Mouse (Mus musculus) liver, adult 2 months (tissue): Measurements from ENCODE around the gene Phlda2. TPM values are rescaled to one million over a fixed set of nuclear protein-coding genes. Genes with fewer than 3 reads are reported as not detected.

ENCODE experiments used
- DNase-seq: peaks from one replicate; pipeline ENCODE4 v3.0.0-alpha.2; 2011; ENCODE audit warnings: low read depth, low spot score; ENCODE audit errors: extremely low read depth
- H3K27ac ChIP-seq: fragments of 200-500 bp; replicated peaks from 2 replicates; pipeline ENCODE4 v1.5.1; 2012; ENCODE audit warnings: low read depth, mild to moderate bottlenecking, control low read depth, inconsistent platforms, low read length; ENCODE audit not compliant: insufficient read depth
- H3K27me3 ChIP-seq: fragments of 200-500 bp; 2 replicates; pipeline ENCODE4 v1.6.1; 2012; ENCODE audit warnings: mild to moderate bottlenecking, moderate library complexity, low read length, inconsistent platforms; ENCODE audit not compliant: control insufficient read depth, insufficient read depth
- H3K36me3 ChIP-seq: fragments of 200-500 bp; 2 replicates; pipeline ENCODE4 v1.6.1; 2012; ENCODE audit warnings: low read length, inconsistent platforms; ENCODE audit not compliant: control insufficient read depth, insufficient read depth
- H3K4me1 ChIP-seq: fragments of 200-500 bp; 2 replicates; pipeline ENCODE4 v1.6.1; 2011; ENCODE audit warnings: low read length; ENCODE audit not compliant: control insufficient read depth, insufficient read depth
- H3K4me3 ChIP-seq: fragments of 200-500 bp; 2 replicates; pipeline ENCODE4 v1.5.1; 2011; ENCODE audit warnings: low read depth, mild to moderate bottlenecking, control low read depth, low read length, moderate library complexity; ENCODE audit not compliant: insufficient read depth
- H3K79me2 ChIP-seq: fragments of 200-500 bp; 2 replicates; pipeline ENCODE4 v1.6.1; 2012; ENCODE audit warnings: inconsistent platforms, mild to moderate bottlenecking, low read length, moderate library complexity; ENCODE audit not compliant: control insufficient read depth, insufficient read depth
- H3K9ac ChIP-seq: fragments of 200-500 bp; 2 replicates; pipeline ENCODE4 v1.6.1; 2012; ENCODE audit warnings: low read depth, mild to moderate bottlenecking, control low read depth, inconsistent platforms, low read length
- CTCF ChIP-seq: fragments of 200-500 bp; IDR thresholded peaks from 2 replicates; pipeline ENCODE4 v1.5.1; 2011; ENCODE audit warnings: low read depth, low read length, control low read depth
- POLR2A ChIP-seq: fragments of 200-500 bp; IDR thresholded peaks from 2 replicates; pipeline ENCODE4 v1.6.1; 2011; ENCODE audit warnings: low read length, control low read depth; ENCODE audit not compliant: insufficient read depth; ENCODE audit errors: extremely low read depth
- WGBS: fragments of 180-500 bp; shearing (Covaris S2); methylation state at CpG from one replicate; pipeline ENCODE4 v1.1.7; 2018; 5-methylcytosine and 5-hydroxymethylcytosine counted together
- polyA plus RNA-seq: library from polyadenylated mRNA; depleted of rRNA; stranded (reverse); fragments of >200 nt; gene quantifications from 2 replicates; pipeline ENCODE4 v1.2.3, GENCODE M21; 2012
- total RNA-seq: library from RNA; depleted of rRNA; stranded (reverse); fragments of >200 nt; gene quantifications from 2 replicates; pipeline ENCODE4 v1.2.3, GENCODE M21; 2014

Phlda2 gene
- total and polyA plus RNA-seq, 2 experiments = 0.28 to 0.40 TPM

DNA sequence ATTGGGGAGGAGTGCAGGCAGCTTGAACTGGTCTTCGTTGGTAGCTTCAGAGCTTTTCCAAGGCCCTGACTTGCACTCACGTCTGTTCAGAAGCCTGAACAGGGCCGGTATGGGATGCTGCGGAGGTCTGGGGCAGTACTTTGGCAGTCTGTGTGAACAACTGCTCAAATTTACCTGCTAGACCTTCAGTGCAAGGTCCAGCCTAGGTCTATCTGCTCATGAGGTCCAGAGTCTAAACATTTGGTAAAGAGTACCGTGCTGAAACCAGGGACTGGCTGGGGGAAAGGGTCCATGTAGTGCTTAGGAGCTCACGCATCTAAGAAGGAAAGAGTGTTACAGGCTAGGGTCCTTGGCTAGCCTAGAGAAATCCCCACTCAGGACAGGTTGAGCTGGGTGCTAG, 13.2 kb downstream of the Phlda2 start:
- TF ChIP-seq POLR2A = no peak
- Histone ChIP-seq H3K27ac (no peak overlapping the region), H3K4me1 (no peaks in the 10 kb centered on the region), H3K36me3 (no peaks in the 10 kb centered on the region), H3K27me3 (no peaks in the 10 kb centered on the region), H3K79me2 (no peaks in the 10 kb centered on the region), H3K4me3 (no peak overlapping the region), H3K9ac (no peak overlapping the region)
- WGBS = 34% methylated on average over 6 of the region's 6 CpGs
- peak; percentile 30 for DNase-seq

GRCm38 (mm10) chr7:143482541-143482940, 20.4 kb downstream of the Phlda2 start:
- DNase-seq = no peak
- no peak overlapping the region for H3K9ac ChIP-seq
- TF ChIP-seq CTCF (no peak), POLR2A (no peak)
- no peaks in the 10 kb centered on the region for H3K4me1 ChIP-seq
- H3K79me2 ChIP-seq = no peaks in the 10 kb centered on the region
- H3K4me3 ChIP-seq = no peak overlapping the region
- 26% methylated on average over 6 of the region's 6 CpGs for WGBS
- H3K27ac ChIP-seq = no peak overlapping the region
- H3K27me3 ChIP-seq = no peaks in the 10 kb centered on the region
- H3K36me3 ChIP-seq = no peaks in the 10 kb centered on the region

- no peak overlapping the region for H3K9ac ChIP-seq
- TF ChIP-seq CTCF (no peak), POLR2A (no peak)
- WGBS = 67% methylated on average over 5 of the region's 5 CpGs
- H3K36me3 ChIP-seq = no peaks in the 10 kb centered on the region
- H3K4me3 ChIP-seq = no peak overlapping the region
- no peaks in the 10 kb centered on the region for H3K79me2 ChIP-seq
- peaks cover 6% of the 10 kb centered on the region for H3K4me1 ChIP-seq
- H3K27ac ChIP-seq = no peak overlapping the region
- no peak for DNase-seq
- H3K27me3 ChIP-seq = no peaks in the 10 kb centered on the region
Measured at GRCm38 (mm10) chr7:143481806-143482387, 21.1 kb downstream of the Phlda2 start.

- no peaks in the 10 kb centered on the region for H3K27me3 ChIP-seq
- H3K9ac ChIP-seq = no peak overlapping the region
- peaks cover 18% of the 10 kb centered on the region for H3K4me1 ChIP-seq
- no peaks in the 10 kb centered on the region for H3K79me2 ChIP-seq
- DNase-seq = no peak
- H3K36me3 ChIP-seq = no peaks in the 10 kb centered on the region
- TF ChIP-seq CTCF (peak; percentile 82), POLR2A (no peak)
- H3K4me3 ChIP-seq = no peak overlapping the region
- whole genome bisulfite sequencing = 33% methylated on average over 13 of the region's 13 CpGs
- H3K27ac ChIP-seq = no peak overlapping the region
Measured at GRCm38 (mm10) chr7:143480498-143480897, 22.5 kb downstream of the Phlda2 start.

- WGBS = 44% methylated on average over 5 of the region's 5 CpGs
Measured at GRCm38 (mm10) chr7:143477800-143478199, 25.1 kb downstream of the Phlda2 start.

DNA sequence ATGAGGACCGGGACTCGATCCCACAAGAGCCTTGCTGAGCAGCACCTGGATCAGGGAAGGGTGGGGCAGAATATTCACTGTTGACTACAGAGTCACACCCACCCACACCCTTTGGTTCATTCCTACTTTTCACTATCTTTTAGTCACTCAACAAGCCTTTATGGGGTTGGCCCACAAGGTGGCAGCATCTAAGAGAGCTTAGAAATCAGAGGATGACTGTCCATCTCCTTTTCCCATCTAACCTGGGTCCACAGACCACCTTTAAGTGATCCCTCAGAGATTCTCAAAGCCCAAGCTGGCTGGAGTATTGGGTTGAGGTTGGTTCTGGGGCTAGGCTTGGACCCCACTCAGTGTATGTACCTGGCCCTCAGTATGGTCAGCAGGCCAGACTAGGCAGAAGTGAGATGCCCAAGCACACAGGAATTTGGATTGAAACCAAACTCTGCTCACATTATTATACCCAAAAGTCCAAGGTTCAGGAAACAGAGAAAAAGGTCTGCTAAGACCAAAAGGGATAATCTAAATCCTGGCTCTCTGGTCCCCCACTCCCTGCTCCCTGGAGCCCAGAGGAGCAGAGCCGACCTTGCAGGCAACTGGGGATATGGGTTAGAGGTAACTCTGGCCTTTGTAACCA, 26.1 kb downstream of the Phlda2 start:
- Histone ChIP-seq H3K9ac (no peak overlapping the region), H3K36me3 (no peaks in the 10 kb centered on the region), H3K27me3 (no peaks in the 10 kb centered on the region), H3K4me3 (no peak overlapping the region), H3K27ac (no peak overlapping the region), H3K4me1 (peaks cover 30% of the 10 kb centered on the region), H3K79me2 (no peaks in the 10 kb centered on the region)
- TF ChIP-seq CTCF = peak; percentile 23
- no peak for TF ChIP-seq POLR2A
- peak; percentile 68 for DNase-seq
- WGBS = 73% methylated on average over 3 of the region's 3 CpGs

More at GRCm38 (mm10) chr7:143477800-143478199, 25.1 kb downstream of the Phlda2 start:
- TF ChIP-seq CTCF (no peak), POLR2A (no peak)
- Histone ChIP-seq H3K27ac (no peak overlapping the region), H3K9ac (no peak overlapping the region), H3K79me2 (no peaks in the 10 kb centered on the region), H3K4me1 (peaks cover 30% of the 10 kb centered on the region), H3K27me3 (no peaks in the 10 kb centered on the region), H3K36me3 (no peaks in the 10 kb centered on the region), H3K4me3 (no peak overlapping the region)
- DNase-seq = peak; percentile 60
